Mouse (Mus musculus) v-Abl transformed pro-B cells (cell line): ENCODE measurements around the gene Itga9.

ENCODE experiments used
- in situ Hi-C, 2 experiments: fragments of 400-800 bp; cut with MboI; formaldehyde crosslinking; loops; one replicate each; pipeline ENCODE4 v1.15.1; 2025; ENCODE audit not compliant: unreplicated experiment in 2 of 2

Gene Itga9

DNA sequence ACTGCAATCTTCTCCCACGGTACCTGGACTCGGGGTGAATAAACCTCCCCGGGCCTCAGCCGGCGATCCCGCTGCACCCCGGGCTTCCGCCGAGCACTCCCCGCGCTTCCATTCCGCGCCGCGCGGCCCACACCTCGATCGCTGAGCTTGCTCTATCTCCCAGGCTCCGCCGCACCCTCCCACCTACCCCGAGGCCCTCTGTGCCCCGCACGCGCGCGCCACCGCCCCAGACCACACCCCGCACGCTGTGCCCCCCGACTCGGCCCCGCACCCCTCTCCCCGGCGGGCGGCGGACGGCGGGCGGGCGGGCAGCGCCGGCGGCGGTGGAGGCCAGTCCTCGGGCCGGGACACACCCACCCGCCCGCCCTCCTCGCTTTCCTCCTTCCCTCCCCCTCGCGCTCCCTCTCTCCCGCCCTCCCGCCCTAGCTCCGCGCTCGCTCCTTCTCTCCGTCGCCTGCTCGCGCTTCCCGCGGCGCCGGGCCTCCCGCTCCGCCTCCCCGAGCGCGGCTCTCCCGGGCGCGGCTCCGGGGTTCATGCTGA lies 319.7 kb downstream of the Itga9 start, which contains the start of gene Ctdspl:
Gene Ctdspl, plus strand, starts transcription at position 343 of the 540 bp plus-strand sequence.
- in situ Hi-C loops = no loop called here

DNA sequence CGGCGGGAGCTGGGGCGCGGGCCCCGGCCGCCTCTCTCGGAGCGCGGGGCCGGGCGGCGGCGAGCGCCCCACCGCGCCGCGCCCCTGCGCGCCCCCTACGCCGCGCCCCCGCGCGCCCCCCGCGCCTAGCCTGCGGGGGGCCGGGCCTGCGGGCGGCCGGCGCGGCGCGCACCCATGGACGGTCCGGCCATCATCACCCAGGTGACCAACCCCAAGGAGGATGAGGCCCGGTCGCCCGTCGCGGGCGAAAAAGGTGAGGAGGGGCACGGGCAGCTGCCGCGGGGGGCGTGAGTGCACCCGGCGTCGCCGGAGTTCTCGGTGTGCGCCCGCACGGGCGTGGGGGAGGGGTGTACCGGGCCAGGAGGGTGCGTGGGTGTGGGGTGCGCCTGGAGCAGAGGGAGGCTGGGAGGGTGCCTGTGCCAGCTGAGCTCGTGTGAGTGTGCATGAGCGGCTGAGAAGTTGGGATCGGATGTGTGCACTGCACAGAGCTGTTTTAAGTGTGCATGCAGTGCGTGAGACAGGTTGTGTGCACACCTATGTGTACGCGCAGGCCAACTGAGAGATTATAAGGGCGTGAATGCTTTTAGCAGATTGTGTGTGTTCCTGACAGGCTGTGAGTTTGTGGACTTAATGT lies 320.3 kb downstream of the Itga9 start:
- in situ Hi-C loops = no loop called here

DNA sequence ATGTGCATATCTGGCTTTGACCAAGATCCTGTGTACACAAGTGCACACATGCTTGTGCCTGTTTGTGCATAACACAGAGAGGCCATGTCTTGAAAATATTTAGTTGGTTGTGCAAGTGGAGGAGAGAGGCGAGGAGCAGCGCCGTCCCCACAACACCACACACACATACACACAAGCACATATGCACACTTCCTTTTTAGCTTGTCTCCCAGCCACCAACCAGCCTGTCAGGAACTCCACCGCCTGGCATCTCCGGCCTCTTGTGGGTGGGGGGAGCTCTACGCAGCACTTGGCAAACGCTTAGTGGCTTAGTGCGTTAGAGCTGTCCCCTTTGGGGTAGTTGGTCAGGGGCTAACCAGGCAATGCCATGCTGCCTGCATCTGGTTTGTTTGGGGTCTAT lies 321.0 kb downstream of the Itga9 start:
- in situ Hi-C loops = no loop called here

DNA sequence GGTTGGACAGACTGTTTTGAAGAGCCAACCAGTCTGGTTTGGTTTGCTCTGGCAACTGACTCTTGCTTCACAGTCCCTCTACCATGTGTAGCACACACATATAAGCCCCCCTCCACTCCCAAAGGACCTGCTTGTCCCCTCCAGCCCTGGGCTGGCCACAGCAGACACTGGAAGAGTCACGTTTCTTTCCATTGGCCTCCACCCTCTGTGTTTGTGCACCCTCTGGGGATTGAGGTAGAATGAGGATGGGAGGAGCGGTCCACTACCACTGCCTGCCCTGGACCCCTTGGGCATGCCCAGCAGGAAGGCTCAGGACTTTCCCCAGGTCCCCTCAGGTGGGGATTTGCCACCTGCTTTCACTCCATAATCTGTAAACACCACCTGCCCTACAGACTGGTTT lies 321.5 kb downstream of the Itga9 start:
- in situ Hi-C loops = no loop called here

DNA sequence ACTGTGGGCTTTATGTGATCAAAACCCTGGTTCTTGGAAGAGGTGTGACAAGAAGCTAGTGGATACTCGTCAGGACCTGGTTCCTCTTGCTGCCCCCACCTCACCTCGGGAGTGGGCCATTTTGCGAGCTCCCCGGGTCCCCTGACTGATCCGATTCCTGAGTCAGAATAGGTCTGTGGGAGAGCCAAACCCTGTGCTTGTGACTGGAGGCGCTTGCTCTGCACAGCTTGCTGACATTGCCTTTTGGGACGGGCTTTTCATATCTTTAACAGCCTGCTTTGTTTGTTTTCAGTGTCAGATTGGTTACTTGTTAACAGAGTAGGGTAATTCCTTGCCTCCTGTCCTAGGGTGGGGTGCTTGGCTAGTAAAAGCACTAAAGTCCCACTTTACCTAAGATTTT lies 322.2 kb downstream of the Itga9 start:
- in situ Hi-C loops = no loop called here

DNA sequence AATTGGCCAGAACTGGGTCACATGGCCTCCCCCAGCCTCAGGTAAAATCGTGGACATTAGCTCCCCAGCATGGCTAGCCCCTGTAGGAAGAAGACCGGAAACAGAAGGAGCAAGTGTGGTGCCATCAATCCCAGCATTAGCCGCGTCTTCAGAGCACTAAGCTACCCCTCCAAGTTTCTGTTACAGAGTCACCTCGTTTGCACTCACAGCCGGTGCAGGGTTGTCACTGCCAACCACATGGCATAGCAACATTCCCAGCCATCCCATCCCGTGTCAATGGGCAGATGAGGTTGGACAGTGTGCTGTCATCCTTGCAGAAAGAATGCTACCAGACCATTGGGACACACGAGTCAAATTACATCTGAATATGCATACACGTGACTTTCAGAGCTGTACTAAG lies 324.1 kb downstream of the Itga9 start:
- in situ Hi-C loops = no loop called here

DNA sequence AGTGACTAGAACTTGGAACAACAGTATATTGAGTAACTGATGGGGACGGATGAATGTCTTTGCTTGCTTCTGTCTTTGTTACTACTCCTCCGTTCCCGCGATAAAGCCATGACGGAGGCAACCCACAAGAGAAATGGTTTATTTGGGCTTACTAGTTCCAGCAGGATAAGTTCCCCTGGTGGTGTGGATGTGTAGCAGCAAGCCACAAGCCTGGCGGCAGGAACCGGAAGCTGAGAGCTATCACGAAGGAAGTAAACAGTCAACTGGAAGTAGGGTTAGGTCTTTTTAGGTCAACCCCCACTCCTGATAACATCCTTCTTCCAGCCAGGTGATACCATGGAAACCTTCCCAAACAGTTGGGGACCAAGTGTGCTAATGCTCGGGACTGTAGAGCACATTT lies 327.3 kb downstream of the Itga9 start:
- in situ Hi-C loops = no loop called here

DNA sequence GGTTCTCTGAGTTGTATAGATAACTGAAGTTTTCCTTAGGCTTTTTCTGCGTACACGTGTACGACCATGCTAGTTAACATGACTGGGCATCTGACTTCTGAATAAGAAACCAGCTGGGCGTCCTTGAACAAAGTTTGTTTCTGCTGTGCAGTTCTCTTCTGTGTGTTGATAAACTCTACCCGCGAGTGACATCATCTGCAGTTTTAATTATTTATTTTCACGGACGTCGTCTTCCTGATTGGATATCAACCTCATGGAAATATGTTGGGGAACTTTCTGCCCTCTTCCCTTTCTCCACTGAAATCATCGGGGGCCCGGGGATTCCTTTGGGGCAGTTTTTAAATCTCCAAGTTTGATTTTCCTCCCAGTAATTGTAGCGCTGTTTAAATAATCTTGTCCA lies 327.8 kb downstream of the Itga9 start:
- in situ Hi-C loops = no loop called here

DNA sequence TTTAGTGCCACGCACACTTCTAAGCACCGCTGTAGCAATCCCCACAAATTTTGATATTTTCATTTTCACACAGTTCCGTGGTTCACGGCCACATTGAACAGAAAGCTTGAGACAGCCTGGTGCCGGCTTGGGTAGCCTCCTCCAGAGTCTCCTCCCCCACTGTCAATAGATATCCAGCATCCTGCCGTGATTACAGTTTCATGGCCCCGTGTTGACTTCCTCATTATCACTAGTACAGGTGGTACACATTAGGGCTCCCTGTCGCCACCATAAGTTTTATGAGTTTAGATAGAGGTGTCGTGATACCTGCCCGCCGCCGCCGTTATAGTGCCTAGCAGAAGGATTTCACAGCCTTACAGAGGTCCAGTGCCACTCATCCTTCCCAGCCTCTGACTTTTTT lies 328.6 kb downstream of the Itga9 start:
- in situ Hi-C loops = loop anchor here in 1 of 2 experiments (5.0 kb wide), 1 partner anchor 52 kb away; no protein-coding TSS in a partner anchor

DNA sequence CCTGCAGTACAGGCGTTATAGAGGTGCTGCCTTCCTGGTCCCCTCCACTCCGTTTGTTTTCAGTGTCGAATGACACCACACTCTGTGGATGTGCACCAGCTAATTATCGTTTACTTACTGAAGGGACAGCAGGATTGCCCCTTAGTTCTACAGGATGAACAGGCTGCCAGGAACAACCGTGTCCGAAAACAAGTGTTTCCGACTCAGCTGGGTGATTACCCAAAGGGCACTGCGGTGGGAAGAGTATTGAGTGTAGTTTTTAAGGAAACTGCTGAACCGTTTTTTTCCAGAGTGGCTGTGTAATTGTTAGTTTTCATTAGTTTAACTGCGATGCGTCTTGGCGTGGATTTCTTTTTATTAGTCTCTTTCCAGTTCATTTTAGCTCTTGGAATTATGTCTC lies 329.6 kb downstream of the Itga9 start:
- in situ Hi-C loops = loop anchor here in 1 of 2 experiments (5.0 kb wide), 1 partner anchor 51 kb away; no protein-coding TSS in a partner anchor

DNA sequence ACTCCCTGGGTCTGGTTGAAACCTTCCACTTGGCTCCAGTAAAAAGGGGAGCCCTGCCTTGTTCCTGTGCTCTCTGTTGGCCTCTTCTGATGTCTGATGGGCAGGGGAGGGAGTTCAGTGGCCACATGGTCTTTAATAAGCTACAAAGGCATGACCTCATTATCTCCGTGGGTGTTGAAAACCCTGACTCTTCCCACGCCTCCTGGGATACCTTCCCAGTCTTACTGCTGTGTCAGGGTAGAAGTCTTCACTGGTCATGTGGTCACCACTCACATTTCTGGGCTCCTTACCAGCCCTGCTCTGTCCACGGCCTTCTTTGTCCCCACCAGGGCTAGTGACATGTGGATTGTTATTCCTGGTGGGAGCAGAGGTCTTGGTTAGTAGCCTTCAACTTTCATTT lies 331.0 kb downstream of the Itga9 start:
- in situ Hi-C loops = loop anchor here in 1 of 2 experiments (5.0 kb wide), 1 partner anchor 50 kb away; no protein-coding TSS in a partner anchor

DNA sequence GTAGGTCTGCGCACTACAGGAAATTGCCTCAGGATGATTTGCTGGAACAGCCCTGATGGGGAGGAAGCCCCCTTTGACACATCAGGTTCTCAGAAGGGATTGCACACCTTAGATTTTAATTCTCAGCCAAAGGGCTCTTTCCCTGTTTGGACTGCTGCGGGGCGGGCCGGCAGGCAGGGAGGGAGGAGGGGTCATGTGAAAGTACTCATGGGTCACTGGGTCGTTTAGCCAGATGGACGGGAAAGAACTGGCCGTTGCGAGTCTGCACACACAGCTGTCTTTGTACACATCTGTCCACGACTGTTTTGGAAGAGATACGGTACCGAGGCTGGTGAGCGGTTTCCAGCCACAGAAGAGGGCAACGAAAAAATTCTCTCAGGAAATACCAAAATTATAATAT lies 332.9 kb downstream of the Itga9 start:
- in situ Hi-C loops = loop anchor here in 1 of 2 experiments (5.0 kb wide), 1 partner anchor 48 kb away; no protein-coding TSS in a partner anchor

DNA sequence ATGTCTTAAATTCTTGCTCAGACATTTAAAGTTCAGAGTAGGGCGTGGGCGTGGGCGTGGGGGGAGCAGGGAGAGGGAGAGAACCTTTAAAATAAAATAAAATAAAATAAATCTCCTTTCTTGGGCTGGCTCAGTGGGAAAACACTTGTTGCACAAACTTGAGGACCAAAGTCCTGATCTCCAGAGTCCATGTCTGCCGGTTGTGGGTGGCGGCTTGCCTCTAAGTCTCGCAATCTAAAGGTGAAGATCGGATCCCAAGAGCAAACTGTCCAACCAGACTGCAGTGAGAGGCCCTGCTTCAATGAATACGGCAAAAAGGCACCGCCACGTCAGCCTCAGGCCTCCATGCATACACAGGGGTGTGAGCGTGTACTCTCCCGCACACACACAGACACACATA lies 333.3 kb downstream of the Itga9 start:
- in situ Hi-C loops = loop anchor here in 1 of 2 experiments (5.0 kb wide), 1 partner anchor 47 kb away; no protein-coding TSS in a partner anchor

DNA sequence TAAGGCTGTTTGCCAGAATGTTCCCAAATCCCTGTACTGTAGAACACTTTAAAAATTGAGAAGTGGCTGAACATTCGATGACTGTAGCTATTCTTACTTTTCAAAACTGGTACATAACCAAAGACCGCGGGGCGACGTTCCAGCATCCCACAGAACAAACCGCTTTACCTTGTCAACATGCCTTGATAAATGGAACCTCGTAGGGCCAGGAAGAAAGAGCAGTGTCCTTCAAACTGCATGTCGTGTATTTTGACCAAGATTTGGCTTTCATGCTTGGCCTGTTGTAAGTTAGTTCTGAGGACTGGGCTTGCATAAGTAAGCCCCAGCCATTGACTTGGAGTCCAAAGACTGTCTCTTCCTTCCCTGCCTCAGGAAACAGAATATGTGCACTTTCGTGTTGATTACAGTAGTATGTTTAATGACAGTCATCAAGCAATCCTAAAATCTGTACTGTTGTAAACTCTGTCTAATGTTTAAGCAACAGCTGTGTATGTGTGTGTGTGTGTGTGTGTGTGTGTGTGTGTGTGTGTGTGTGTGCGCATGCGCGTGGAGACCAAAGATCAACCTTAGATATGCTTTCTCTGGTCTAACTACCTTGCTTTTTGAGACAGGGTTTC lies 334.2 kb downstream of the Itga9 start:
- in situ Hi-C loops = no loop called here

DNA sequence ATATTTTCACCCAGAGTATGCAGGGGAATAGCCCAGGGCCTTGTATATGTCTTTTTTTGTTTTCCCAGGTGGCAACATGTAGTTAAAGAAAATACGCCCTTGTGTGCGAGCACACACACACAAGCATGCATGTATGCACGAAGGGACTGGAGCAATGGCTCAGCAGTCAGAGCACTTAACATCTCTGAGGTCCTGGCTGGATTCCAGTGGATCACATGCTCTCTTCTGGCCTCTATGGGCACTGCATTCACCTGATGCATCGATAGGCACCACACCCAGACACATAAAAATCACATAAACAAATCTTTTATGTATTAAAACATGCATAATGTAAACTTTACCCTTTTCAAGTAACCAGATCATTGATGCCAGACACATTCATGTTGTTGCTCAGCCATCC lies 335.5 kb downstream of the Itga9 start:
- in situ Hi-C loops = no loop called here

DNA sequence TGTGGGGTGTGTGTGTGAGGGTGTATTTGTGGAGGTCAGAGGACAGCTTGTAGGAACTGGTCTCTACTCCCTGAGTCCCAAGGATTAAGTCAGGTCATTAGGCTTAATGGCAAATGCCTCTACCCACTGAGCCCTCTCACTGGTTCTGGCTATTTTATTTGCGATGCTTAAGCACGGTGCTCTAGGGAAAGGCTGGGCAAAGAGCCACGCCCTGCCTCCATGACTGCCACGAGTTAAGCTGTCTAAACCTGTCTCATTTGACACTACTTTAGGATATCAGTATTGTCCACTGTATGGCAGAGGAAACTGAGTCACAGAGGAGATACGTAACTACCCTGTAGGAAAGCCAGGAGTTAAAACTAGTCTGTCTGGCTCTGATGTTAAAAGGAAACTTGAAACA lies 337.5 kb downstream of the Itga9 start:
- in situ Hi-C loops = no loop called here

DNA sequence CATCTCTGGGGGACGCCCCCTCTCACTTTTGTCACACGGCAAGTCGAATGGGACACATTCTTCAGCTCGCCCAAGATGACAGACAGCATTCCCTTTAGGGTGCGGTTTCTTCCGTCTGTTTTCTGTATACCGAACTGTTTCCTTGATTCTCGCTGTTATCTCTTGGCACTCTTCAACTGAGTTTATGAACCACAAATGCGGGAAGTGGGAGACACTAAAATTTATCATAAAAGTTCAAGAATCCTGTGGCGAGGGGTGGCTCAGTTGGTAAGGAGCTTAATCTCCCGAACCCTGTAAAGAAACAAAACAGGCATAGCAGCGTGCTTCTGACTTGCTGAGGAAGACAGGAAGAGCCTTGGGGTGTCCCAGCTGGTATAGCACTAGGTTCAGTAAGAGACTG lies 337.9 kb downstream of the Itga9 start:
- in situ Hi-C loops = no loop called here

DNA sequence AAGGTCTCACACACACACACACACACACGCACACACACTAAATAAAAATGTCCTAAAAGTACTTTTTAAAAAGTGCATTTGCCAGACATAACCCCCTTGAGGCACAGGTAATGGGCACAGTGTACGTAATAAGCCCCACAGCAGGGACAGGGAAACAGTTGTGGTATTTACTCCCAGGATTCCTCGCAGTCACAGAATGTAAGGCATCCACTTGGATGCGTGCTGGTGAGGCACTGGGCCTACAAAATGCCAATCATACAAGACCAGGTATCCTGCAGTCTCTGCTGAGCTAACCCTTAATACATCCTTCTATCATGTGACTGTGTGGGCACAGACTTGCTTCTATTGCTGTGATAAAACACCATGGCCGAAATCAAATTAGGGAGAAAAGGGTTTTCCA lies 342.0 kb downstream of the Itga9 start:
- in situ Hi-C loops = no loop called here

DNA sequence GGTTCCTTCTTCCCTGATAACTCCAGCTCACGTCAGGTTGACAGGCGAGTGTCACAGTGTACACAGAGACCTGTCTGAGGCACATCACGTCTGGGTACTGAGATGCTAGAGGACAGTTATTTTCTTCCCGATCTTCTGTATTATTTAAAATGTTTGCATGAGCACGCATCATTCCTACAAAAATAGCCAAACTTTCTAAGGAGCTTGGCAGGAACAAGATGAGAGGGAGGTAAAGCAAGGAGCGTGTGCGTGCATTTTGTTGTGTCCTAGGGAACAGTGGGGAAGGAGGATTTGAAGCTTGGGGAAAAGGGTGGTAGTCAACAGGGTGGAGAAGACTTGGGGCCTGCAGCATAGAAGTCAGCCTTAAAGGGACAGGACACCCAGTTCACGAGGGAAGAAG lies 342.6 kb downstream of the Itga9 start:
- in situ Hi-C loops = no loop called here

DNA sequence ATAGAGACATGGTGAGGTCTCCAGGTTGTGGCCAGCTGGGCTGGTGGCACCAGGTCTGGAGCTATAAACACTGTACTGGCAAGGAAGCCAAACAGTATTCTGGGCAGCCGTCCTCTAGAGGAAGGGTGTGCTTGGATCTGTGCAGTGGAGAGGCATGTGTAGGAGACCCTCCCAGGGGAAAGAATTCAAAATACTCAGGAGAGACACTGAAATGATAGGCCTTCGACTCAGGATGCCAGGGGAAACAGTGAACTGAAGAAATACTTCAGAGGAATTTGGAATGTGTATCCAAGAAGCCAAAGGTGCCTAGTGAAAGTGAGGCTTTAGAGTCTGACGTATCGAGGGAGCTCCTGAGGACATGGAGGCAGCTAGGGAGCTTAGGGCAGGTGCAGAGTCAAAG lies 343.2 kb downstream of the Itga9 start:
- in situ Hi-C loops = no loop called here

DNA sequence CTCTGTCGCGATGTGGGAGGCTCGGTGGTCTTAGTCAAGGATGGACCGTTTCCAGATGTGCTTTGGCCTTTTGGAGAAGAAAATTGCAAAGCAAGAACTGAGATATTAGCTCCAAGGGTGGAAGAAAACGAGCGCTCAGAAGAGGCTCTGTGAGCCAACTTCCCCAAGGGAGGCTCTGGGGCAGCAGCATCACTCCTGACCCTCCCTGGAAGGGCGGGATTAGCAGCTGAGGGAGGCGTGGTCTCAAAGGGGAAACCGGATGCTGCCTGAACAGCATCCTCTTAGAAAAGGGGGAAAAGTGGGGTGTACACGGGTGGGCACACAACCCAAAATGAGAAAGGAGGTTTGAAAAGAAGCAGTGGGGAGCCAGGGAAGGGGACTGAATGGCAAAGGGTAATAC lies 343.6 kb downstream of the Itga9 start:
- in situ Hi-C loops = no loop called here
